In genomic region chr5:63818975-63819374, GRCm38 (mm10) we compare ENCODE assay signal across 23 mouse cellular contexts. TPM values are rescaled to one million over a fixed set of nuclear protein-coding genes. Genes with fewer than 3 reads are reported as not detected.
DNase-seq lines count a peak whose midpoint lies in the region; ATAC-seq and TF ChIP-seq lines count a peak whose summit lies in the region.
"Had no signal": no experiment of that assay in that cellular context is flagged by ENCODE, and none has a peak within 500 bp of the region (broad histone marks: within the 10 kb centered on the region; RNA-seq: fewer than 3 reads in every experiment).

No protein-coding gene starts in this region.

- peaks cover 35% of the 10 kb centered on the region for H3K4me1 ChIP-seq in liver, embryonic 15.5 days (replicated peaks)
- peaks cover 49% of the 10 kb centered on the region for H3K4me1 ChIP-seq in liver, postnatal 0 days (ENCODE audit: insufficient read depth)
- peaks cover 42% of the 10 kb centered on the region for H3K4me1 ChIP-seq in kidney, embryonic 16.5 days (ENCODE audit: insufficient read depth, low read length)
- H3K4me1 ChIP-seq: hindbrain, embryonic 12.5 days; midbrain, embryonic 12.5 days; neural tube, embryonic 15.5 days had no signal

- H3K9ac ChIP-seq in liver, embryonic 15.5 days = no peak overlapping the region
- no peak overlapping the region for H3K9ac ChIP-seq in liver, postnatal 0 days (replicated peaks)
- H3K9ac ChIP-seq in kidney, embryonic 16.5 days (replicated peaks; ENCODE audit: low read length) = no peak overlapping the region
- H3K9ac ChIP-seq: heart, embryonic 13.5 days; hindbrain, embryonic 12.5 days; limb, embryonic 13.5 days; liver, embryonic 14.5 days; midbrain, embryonic 12.5 days; neural tube, embryonic 15.5 days had no signal

- no peaks in the 10 kb centered on the region for H3K9me3 ChIP-seq in liver, embryonic 15.5 days (replicated peaks)
- H3K9me3 ChIP-seq in liver, postnatal 0 days (ENCODE audit: low read length) = no peaks in the 10 kb centered on the region
- H3K9me3 ChIP-seq in kidney, embryonic 16.5 days (ENCODE audit: low read length) = no peaks in the 10 kb centered on the region
- H3K9me3 ChIP-seq: heart, embryonic 13.5 days; hindbrain, embryonic 12.5 days; limb, embryonic 13.5 days; midbrain, embryonic 12.5 days; neural tube, embryonic 15.5 days had no signal

- no peak for DNase-seq in liver, postnatal 0 days
- peak; percentile 33 for DNase-seq in kidney, adult 18-20 months
- peak; percentile 39 to 45 for DNase-seq in kidney, postnatal 4 days
- no peak for DNase-seq in ovary, adult 18-20 months (ENCODE audit: low spot score)
- no peak for DNase-seq in spleen, adult 12 weeks (ENCODE audit: low spot score)
- no peak for DNase-seq in left cerebral cortex, adult 9 months (ENCODE audit: low spot score in 2 of 2)
- DNase-seq: adrenal gland, postnatal 36 days; cerebellum, adult 9-10 months; gastrocnemius, postnatal 10 days; heart, adult 11 months; heart, postnatal 14 days; lung, postnatal 14 days; thymus, postnatal 25 days had no signal

- H3K4me3 ChIP-seq in liver, embryonic 15.5 days (replicated peaks) = no peak overlapping the region
- H3K4me3 ChIP-seq in liver, postnatal 0 days (ENCODE audit: low read depth, low read length) = no peak overlapping the region
- H3K4me3 ChIP-seq in kidney, embryonic 16.5 days (ENCODE audit: low read length) = no peak overlapping the region
- H3K4me3 ChIP-seq: heart, embryonic 13.5 days; hindbrain, embryonic 12.5 days; layer of hippocampus, adult 2 months; limb, embryonic 13.5 days; midbrain, embryonic 12.5 days; neural tube, embryonic 15.5 days had no signal

- TF ChIP-seq EP300 in liver, postnatal 0 days (IDR thresholded peaks at IDR 0.05; ENCODE audit: low read depth) = no peak

- no peak overlapping the region for H3K4me2 ChIP-seq in liver, embryonic 15.5 days
- H3K4me2 ChIP-seq in liver, postnatal 0 days (ENCODE audit: low read depth, low read length) = no peak overlapping the region
- H3K4me2 ChIP-seq in kidney, embryonic 16.5 days (replicated peaks; ENCODE audit: low read depth, low read length) = no peak overlapping the region
- H3K4me2 ChIP-seq: heart, embryonic 13.5 days; hindbrain, embryonic 12.5 days; limb, embryonic 13.5 days; midbrain, embryonic 12.5 days; neural tube, embryonic 15.5 days had no signal

- ATAC-seq in liver, embryonic 15.5 days (ENCODE audit: insufficient read depth) = no peak
- ATAC-seq in liver, postnatal 0 days = no peak
- peak; percentile 64 for ATAC-seq in kidney, embryonic 16.5 days (ENCODE audit: low FRiP score, low TSS enrichment)
- ATAC-seq: forebrain, embryonic 16.5 days had no signal

- H3K27me3 ChIP-seq in liver, embryonic 15.5 days = no peaks in the 10 kb centered on the region
- no peaks in the 10 kb centered on the region for H3K27me3 ChIP-seq in liver, postnatal 0 days (ENCODE audit: insufficient read depth, low read length)
- no peaks in the 10 kb centered on the region for H3K27me3 ChIP-seq in kidney, embryonic 16.5 days (ENCODE audit: insufficient read depth, low read length)
- H3K27me3 ChIP-seq: neural tube, embryonic 15.5 days had no signal

- 0 out of 2 replicates have a peak overlapping the region, but pooled peaks have one; percentile 29 for H3K27ac ChIP-seq in liver, embryonic 15.5 days (replicated peaks)
- H3K27ac ChIP-seq in liver, postnatal 0 days (ENCODE audit: low read depth) = no peak overlapping the region; the same call in 1 of the 2 replicates
- H3K27ac ChIP-seq in kidney, embryonic 16.5 days (ENCODE audit: low read length) = peak overlapping the region; percentile 79
- H3K27ac ChIP-seq: heart, embryonic 13.5 days; hindbrain, embryonic 12.5 days; layer of hippocampus, adult 2 months; limb, embryonic 13.5 days; liver, embryonic 14.5 days; midbrain, embryonic 12.5 days; neural tube, embryonic 15.5 days had no signal

- H3K36me3 ChIP-seq in liver, embryonic 15.5 days (replicated peaks) = no peaks in the 10 kb centered on the region
- no peaks in the 10 kb centered on the region for H3K36me3 ChIP-seq in liver, postnatal 0 days (replicated peaks; ENCODE audit: insufficient read depth, low read length)
- H3K36me3 ChIP-seq in kidney, embryonic 16.5 days (ENCODE audit: insufficient read depth, low read length) = no peaks in the 10 kb centered on the region
- H3K36me3 ChIP-seq: heart, embryonic 13.5 days; hindbrain, embryonic 12.5 days; limb, embryonic 13.5 days; midbrain, embryonic 12.5 days; neural tube, embryonic 15.5 days had no signal

- TF ChIP-seq CTCF in liver, postnatal 0 days (IDR thresholded peaks at IDR 0.05; ENCODE audit: low read depth) = no peak

- 50% methylated on average over 4 of the region's 4 CpGs for WGBS in liver, embryonic 15.5 days (ENCODE audit: insufficient replicate concordance)
- 59% methylated on average over 4 of the region's 4 CpGs for WGBS in liver, postnatal 0 days (ENCODE audit: insufficient replicate concordance)
- 7% methylated on average over 4 of the region's 4 CpGs for WGBS in kidney, embryonic 16.5 days

RNA-seq across cellular contexts. Expression of gene 0610040J01Rik, which starts 6.8 kb away (rescaled TPM):
- 20.4 and 24.6 TPM in 2 replicates for polyA plus RNA-seq in liver, embryonic 15.5 days (2015; fragmentation: Nextera tagmentation; extraction: Ambion mirVana)
- 26.8 and 31.7 TPM in 2 replicates for polyA plus RNA-seq in liver, postnatal 0 days (2015; fragmentation: Nextera tagmentation; extraction: Ambion mirVana)
- polyA plus RNA-seq in kidney, embryonic 16.5 days (2015; fragmentation: Nextera tagmentation; extraction: Ambion mirVana) = 63.1 and 66.3 TPM in 2 replicates

Comparison
In these comparisons a context has a peak if more than half of its experiments do, and no peak if none do; other contexts are left out.
1. DNase-seq: peak in kidney, adult 18-20 months (single experiment) and kidney, postnatal 4 days (2 of 2); none in liver, postnatal 0 days (single experiment), ovary, adult 18-20 months (single experiment), spleen, adult 12 weeks (single experiment) and left cerebral cortex, adult 9 months (0 of 2).